28 mouse cellular contexts compared by ENCODE assay signal in genomic region chr17:69143017-69143416, GRCm38 (mm10).
DNase-seq lines count a peak whose midpoint lies in the region; ATAC-seq and TF ChIP-seq lines count a peak whose summit lies in the region.
"Had no signal": no experiment of that assay in that cellular context is flagged by ENCODE, and none has a peak within 500 bp of the region (broad histone marks: within the 10 kb centered on the region; RNA-seq: fewer than 3 reads in every experiment).

No protein-coding gene starts in this region.

- peak; percentile 31 for ATAC-seq in liver, postnatal 0 days
- no peak for ATAC-seq in liver, embryonic 11.5 days (replicated peaks; ENCODE audit: low FRiP score)
- peak; percentile 42; the same call in 1 of the 2 replicates for ATAC-seq in common myeloid progenitor, adult 5-6 weeks (replicated peaks; ENCODE audit: low read depth, poor library complexity, severe bottlenecking)
- peak; percentile 52; the same call in 1 of the 2 replicates for ATAC-seq in megakaryocyte progenitor cell, adult 5-6 weeks (replicated peaks; ENCODE audit: poor library complexity)
- ATAC-seq: activated CD4-positive, CD25-positive, alpha-beta regulatory T cell, adult 4 months; CD4-positive, CD25-positive, alpha-beta regulatory T cell, adult 4 months; forebrain, embryonic 14.5 days; Patski had no signal

- no peaks in the 10 kb centered on the region for H3K9me3 ChIP-seq in liver, postnatal 0 days (ENCODE audit: low read length)
- H3K9me3 ChIP-seq in liver, embryonic 11.5 days (ENCODE audit: control insufficient read depth, low read length), result no peaks in the 10 kb centered on the region
- H3K9me3 ChIP-seq: embryonic facial prominence, embryonic 13.5 days; embryonic facial prominence, embryonic 15.5 days; forebrain, embryonic 10.5 days; forebrain, embryonic 12.5 days had no signal

- no peaks in the 10 kb centered on the region for H3K27me3 ChIP-seq in liver, postnatal 0 days (ENCODE audit: insufficient read depth, low read length)
- no peaks in the 10 kb centered on the region for H3K27me3 ChIP-seq in liver, embryonic 11.5 days (replicated peaks; ENCODE audit: control insufficient read depth, insufficient read depth, low read length)
- H3K27me3 ChIP-seq: CH12.LX; embryonic facial prominence, embryonic 13.5 days; embryonic facial prominence, embryonic 15.5 days; forebrain, embryonic 12.5 days had no signal

- 33% methylated on average over 3 of the region's 3 CpGs for WGBS in liver, postnatal 0 days (ENCODE audit: insufficient replicate concordance)
- WGBS in liver, embryonic 11.5 days, result 48% methylated on average over 3 of the region's 3 CpGs

- no peak overlapping the region for H3K27ac ChIP-seq in liver, postnatal 0 days (ENCODE audit: low read depth)
- no peak overlapping the region for H3K27ac ChIP-seq in liver, embryonic 11.5 days (ENCODE audit: low read depth, low read length)
- H3K27ac ChIP-seq: embryonic facial prominence, embryonic 13.5 days; embryonic facial prominence, embryonic 15.5 days; forebrain, embryonic 10.5 days; forebrain, embryonic 12.5 days had no signal

- no peak overlapping the region for H3K4me3 ChIP-seq in liver, postnatal 0 days (ENCODE audit: low read depth, low read length)
- no peak overlapping the region for H3K4me3 ChIP-seq in liver, embryonic 11.5 days (ENCODE audit: low read depth, low read length)
- H3K4me3 ChIP-seq: embryonic facial prominence, embryonic 13.5 days; embryonic facial prominence, embryonic 15.5 days; erythroblast, embryonic 14.5 days; forebrain, embryonic 10.5 days; forebrain, embryonic 12.5 days had no signal

- TF ChIP-seq CTCF in liver, postnatal 0 days (IDR thresholded peaks at IDR 0.05; ENCODE audit: low read depth), result no peak

- intact Hi-C loops in heart, postnatal 25 days (cut with DNase I), result no loop called here

- H3K4me2 ChIP-seq in liver, postnatal 0 days (ENCODE audit: low read depth, low read length), result no peak overlapping the region
- H3K4me2 ChIP-seq in liver, embryonic 11.5 days, result no peak overlapping the region
- H3K4me2 ChIP-seq: embryonic facial prominence, embryonic 13.5 days; embryonic facial prominence, embryonic 15.5 days; forebrain, embryonic 12.5 days had no signal

- H3K9ac ChIP-seq in liver, postnatal 0 days (replicated peaks), result no peak overlapping the region
- no peak overlapping the region for H3K9ac ChIP-seq in liver, embryonic 11.5 days (ENCODE audit: low read depth, low read length)
- H3K9ac ChIP-seq: embryonic facial prominence, embryonic 13.5 days; embryonic facial prominence, embryonic 15.5 days; forebrain, embryonic 12.5 days had no signal

- DNase-seq in heart, adult 11 months, result peak; percentile 40
- no peak for DNase-seq in heart, postnatal 25 days (ENCODE audit: low spot score)
- DNase-seq in liver, postnatal 0 days, result no peak
- DNase-seq in liver, embryonic 11.5 days (ENCODE audit: low spot score), result no peak
- DNase-seq in right cerebral cortex, postnatal 14 days, result no peak
- DNase-seq: adrenal gland, adult 8-10 months; adrenal gland, postnatal 14 days; adrenal gland, postnatal 36 days; B cell, adult 2 months; cerebellum, adult 11-12 months; cerebellum, adult 2 months; cerebellum, adult 9-10 months; cerebellum, postnatal 10 days; cerebellum, postnatal 25 days; embryo, embryonic 11 days had no signal

- H3K36me3 ChIP-seq in liver, postnatal 0 days (replicated peaks; ENCODE audit: insufficient read depth, low read length), result no peaks in the 10 kb centered on the region
- H3K36me3 ChIP-seq in liver, embryonic 11.5 days (ENCODE audit: control insufficient read depth, insufficient read depth, low read length), result no peaks in the 10 kb centered on the region
- H3K36me3 ChIP-seq: embryonic facial prominence, embryonic 13.5 days; embryonic facial prominence, embryonic 15.5 days; forebrain, embryonic 10.5 days; forebrain, embryonic 12.5 days; G1E had no signal

- TF ChIP-seq EP300 in liver, postnatal 0 days (IDR thresholded peaks at IDR 0.05; ENCODE audit: low read depth), result no peak

- no peaks in the 10 kb centered on the region for H3K4me1 ChIP-seq in liver, postnatal 0 days (ENCODE audit: insufficient read depth)
- no peaks in the 10 kb centered on the region for H3K4me1 ChIP-seq in liver, embryonic 11.5 days (replicated peaks; ENCODE audit: control insufficient read depth, insufficient read depth, low read length)
- H3K4me1 ChIP-seq: embryonic facial prominence, embryonic 13.5 days; embryonic facial prominence, embryonic 15.5 days; forebrain, embryonic 10.5 days; forebrain, embryonic 12.5 days had no signal
